Mouse (Mus musculus): ENCODE results near the gene Stx11.

DNA sequence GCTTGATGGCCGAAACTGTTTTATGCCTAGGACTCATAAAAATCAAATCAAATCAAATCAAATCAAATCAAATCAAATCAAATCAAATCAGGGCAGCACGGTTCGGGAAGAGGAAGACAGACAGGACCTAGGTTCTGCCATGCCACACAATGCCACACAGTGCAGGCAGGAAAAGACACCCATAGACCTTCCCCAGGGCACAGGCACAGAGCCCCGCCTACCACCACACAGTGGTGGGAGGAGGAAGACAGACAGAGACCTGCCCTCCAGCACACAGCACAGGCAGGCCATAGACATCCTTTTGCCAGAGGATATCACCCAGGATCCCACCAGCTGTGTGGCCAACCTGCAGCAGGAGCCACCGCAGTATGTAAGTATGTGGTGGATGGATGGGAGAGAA lies 27.9 kb upstream of the Stx11 start:
- no peak for TF ChIP-seq CTCF (IDR thresholded peaks at IDR 0.05; ENCODE audit: extremely low read depth, insufficient read depth, insufficient read length, insufficient replicate concordance)
- no peak for TF ChIP-seq POLR2A (IDR thresholded peaks at IDR 0.05; ENCODE audit: low read depth, low read length)

All from spleen, adult 2 months (tissue).